Mouse (Mus musculus): ENCODE measurements around the gene Hao2. TPM values are rescaled to one million over a fixed set of nuclear protein-coding genes. Genes with fewer than 3 reads are reported as not detected.

The Hao2 gene
- polyA plus RNA-seq, 1 experiment from 2014 or later, result not detected

DNA sequence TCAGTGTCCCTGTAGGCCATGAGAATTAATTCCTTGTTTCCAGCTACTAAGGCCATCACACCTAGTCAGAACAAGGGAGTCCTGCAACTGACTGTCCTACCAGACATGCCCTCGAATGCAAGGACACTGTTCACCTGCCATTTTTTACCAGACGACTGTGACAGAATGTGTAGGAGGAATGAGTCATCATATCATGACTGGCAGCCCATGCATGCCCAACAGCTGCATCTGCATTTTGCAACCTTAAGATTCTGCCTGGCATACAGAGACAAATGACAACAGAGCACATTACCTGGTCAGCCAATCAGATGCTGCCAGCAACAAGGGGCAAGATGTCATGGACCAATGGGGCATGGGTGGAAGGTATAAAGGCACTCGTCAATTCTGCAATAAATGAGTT lies 27.4 kb upstream of the Hao2 start:
- Histone ChIP-seq H3K4me3 (replicated peaks; ENCODE audit: low read depth, low read length) (no peak overlapping the region), H3K27ac (replicated peaks; ENCODE audit: low read depth, low read length) (no peak overlapping the region), H3K4me1 (ENCODE audit: control insufficient read depth, insufficient read depth, low read length) (no peaks in the 10 kb centered on the region), H3K9me3 (ENCODE audit: control insufficient read depth, low read length) (no peaks in the 10 kb centered on the region), H3K9ac (replicated peaks; ENCODE audit: low read length) (no peak overlapping the region), H3K36me3 (ENCODE audit: control insufficient read depth, insufficient read depth, low read length) (no peaks in the 10 kb centered on the region), H3K27me3 (ENCODE audit: control insufficient read depth, insufficient read depth, low read length) (no peaks in the 10 kb centered on the region), H3K4me2 (ENCODE audit: low read length) (no peak overlapping the region)
- 88% methylated on average over 3 of the region's 3 CpGs for WGBS
- ATAC-seq (ENCODE audit: low FRiP score, low TSS enrichment) (no peak), DNase-seq (no peak)

DNA sequence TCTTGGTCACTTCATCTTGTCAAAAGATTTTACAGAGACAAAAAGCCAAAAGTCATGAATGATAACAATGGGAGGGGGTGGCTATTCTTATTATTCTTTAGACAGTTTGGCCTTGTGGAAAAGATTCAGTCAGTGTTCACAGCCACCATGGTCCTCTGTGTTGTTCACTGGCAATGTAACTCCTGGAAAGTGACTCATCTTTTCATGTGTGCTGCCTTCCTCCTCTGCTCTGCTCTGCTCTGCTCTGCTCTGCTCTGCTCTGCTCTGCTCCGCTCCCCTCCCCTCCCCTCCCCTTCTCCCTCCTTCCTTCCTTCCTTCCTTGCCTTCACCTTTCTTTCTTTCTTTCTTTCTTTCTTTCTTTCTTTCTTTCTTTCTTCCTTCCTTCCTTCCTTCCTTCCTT lies 24.2 kb upstream of the Hao2 start:
- H3K9ac ChIP-seq (replicated peaks; ENCODE audit: low read length), result no peak overlapping the region

DNA sequence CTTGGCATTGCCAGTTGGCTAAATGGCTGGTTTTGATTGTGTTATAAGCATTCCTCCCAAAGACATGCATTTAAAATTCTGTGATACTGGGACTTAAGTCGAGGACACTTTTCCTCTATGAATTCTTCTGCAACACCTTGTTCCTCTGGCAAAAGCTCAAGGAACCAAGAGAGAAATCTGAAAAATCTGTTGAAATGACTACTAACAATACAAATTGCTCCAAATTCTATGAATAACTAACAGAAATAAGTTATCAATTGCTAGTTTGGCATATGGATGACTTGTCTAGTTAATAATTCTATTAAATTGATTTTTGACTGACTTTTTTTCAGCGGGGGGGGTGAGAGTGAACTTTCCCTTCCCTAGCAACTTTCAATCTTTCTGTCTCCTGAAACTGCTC lies 23.8 kb upstream of the Hao2 start:
- WGBS, result 92% methylated on average over 2 of the region's 2 CpGs
- H3K4me2 ChIP-seq (ENCODE audit: low read length), result no peak overlapping the region
- no peaks in the 10 kb centered on the region for H3K9me3 ChIP-seq (ENCODE audit: control insufficient read depth, low read length)
- H3K4me1 ChIP-seq (ENCODE audit: control insufficient read depth, insufficient read depth, low read length), result no peaks in the 10 kb centered on the region
- no peaks in the 10 kb centered on the region for H3K36me3 ChIP-seq (ENCODE audit: control insufficient read depth, insufficient read depth, low read length)
- no peaks in the 10 kb centered on the region for H3K27me3 ChIP-seq (ENCODE audit: control insufficient read depth, insufficient read depth, low read length)
- no peak overlapping the region for H3K27ac ChIP-seq (replicated peaks; ENCODE audit: low read depth, low read length)
- H3K9ac ChIP-seq (replicated peaks; ENCODE audit: low read length), result no peak overlapping the region
- DNase-seq (no peak), ATAC-seq (ENCODE audit: low FRiP score, low TSS enrichment) (no peak)
- no peak overlapping the region for H3K4me3 ChIP-seq (replicated peaks; ENCODE audit: low read depth, low read length)

More for the DNA sequence above, 24.2 kb upstream of the Hao2 start:
- no peaks in the 10 kb centered on the region for H3K9me3 ChIP-seq (ENCODE audit: control insufficient read depth, low read length)
- DNase-seq (no peak), ATAC-seq (ENCODE audit: low FRiP score, low TSS enrichment) (no peak)
- no peaks in the 10 kb centered on the region for H3K4me1 ChIP-seq (ENCODE audit: control insufficient read depth, insufficient read depth, low read length)
- H3K4me2 ChIP-seq (ENCODE audit: low read length), result no peak overlapping the region
- H3K36me3 ChIP-seq (ENCODE audit: control insufficient read depth, insufficient read depth, low read length), result no peaks in the 10 kb centered on the region
- H3K27ac ChIP-seq (replicated peaks; ENCODE audit: low read depth, low read length), result no peak overlapping the region
- WGBS, result 88% methylated on average over 1 of the region's 1 CpGs
- H3K4me3 ChIP-seq (replicated peaks; ENCODE audit: low read depth, low read length), result no peak overlapping the region
- no peaks in the 10 kb centered on the region for H3K27me3 ChIP-seq (ENCODE audit: control insufficient read depth, insufficient read depth, low read length)

DNA sequence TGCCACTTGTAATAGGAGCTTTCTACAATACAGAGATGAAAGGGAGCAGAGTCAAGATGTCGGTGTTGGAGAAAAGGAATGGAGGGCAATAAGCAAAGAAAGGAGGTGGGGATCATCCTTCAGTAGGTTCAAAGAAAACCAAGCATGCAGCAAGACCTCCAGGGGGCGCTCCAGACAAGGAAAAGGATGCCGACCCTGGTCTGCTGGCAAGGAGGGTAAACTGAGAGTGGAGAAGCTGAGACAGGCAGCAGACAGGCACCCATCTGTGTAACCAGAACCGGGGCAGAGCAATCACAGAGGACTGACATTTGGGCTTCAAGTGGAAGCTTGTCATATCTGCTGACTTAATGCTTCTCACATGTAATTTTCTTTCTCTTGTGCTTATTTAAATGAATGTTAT lies 22.6 kb upstream of the Hao2 start:
- under 1% methylated on average over 4 of the region's 4 CpGs for WGBS
- DNase-seq, result peak; percentile 76

DNA sequence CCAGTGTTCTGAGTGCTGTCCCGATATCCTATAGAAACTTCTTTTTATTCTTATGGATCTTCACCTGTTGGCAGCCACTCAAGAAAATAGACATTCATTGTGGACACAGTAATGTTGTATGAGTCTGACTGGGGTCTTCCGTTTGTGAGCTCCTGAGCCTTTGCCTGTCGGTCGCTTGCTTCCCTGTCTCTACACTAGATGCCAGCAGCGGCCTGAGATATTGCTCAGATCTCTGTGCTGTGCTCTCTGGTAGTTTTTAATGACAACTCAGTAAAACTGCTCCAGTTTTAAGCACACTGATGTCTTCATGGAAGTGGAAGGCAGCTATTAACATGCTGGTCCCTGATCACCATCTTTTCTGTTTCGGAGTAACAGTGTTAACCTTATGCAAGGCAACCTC lies 20.6 kb upstream of the Hao2 start:
- peak; percentile 18 for DNase-seq
- H3K4me1 ChIP-seq (ENCODE audit: control insufficient read depth, insufficient read depth, low read length), result no peaks in the 10 kb centered on the region
- 81% methylated on average over 6 of the region's 6 CpGs for WGBS
- H3K36me3 ChIP-seq (ENCODE audit: control insufficient read depth, insufficient read depth, low read length), result no peaks in the 10 kb centered on the region
- no peak overlapping the region for H3K4me3 ChIP-seq (replicated peaks; ENCODE audit: low read depth, low read length)
- H3K9ac ChIP-seq (replicated peaks; ENCODE audit: low read length), result no peak overlapping the region
- no peak overlapping the region for H3K27ac ChIP-seq (replicated peaks; ENCODE audit: low read depth, low read length)
- no peak for ATAC-seq (ENCODE audit: low FRiP score, low TSS enrichment)
- H3K9me3 ChIP-seq (ENCODE audit: control insufficient read depth, low read length), result no peaks in the 10 kb centered on the region
- H3K27me3 ChIP-seq (ENCODE audit: control insufficient read depth, insufficient read depth, low read length), result no peaks in the 10 kb centered on the region
- H3K4me2 ChIP-seq (ENCODE audit: low read length), result no peak overlapping the region

More for the DNA sequence above, 22.6 kb upstream of the Hao2 start:
- no peaks in the 10 kb centered on the region for H3K27me3 ChIP-seq (ENCODE audit: control insufficient read depth, insufficient read depth, low read length)
- H3K4me1 ChIP-seq (ENCODE audit: control insufficient read depth, insufficient read depth, low read length), result no peaks in the 10 kb centered on the region
- H3K27ac ChIP-seq (replicated peaks; ENCODE audit: low read depth, low read length), result no peak overlapping the region
- no peak overlapping the region for H3K4me2 ChIP-seq (ENCODE audit: low read length)
- ATAC-seq (ENCODE audit: low FRiP score, low TSS enrichment), result peak; percentile 53; the same call in 1 of the 2 replicates
- no peak overlapping the region for H3K9ac ChIP-seq (replicated peaks; ENCODE audit: low read length)
- H3K36me3 ChIP-seq (ENCODE audit: control insufficient read depth, insufficient read depth, low read length), result no peaks in the 10 kb centered on the region
- no peak overlapping the region for H3K4me3 ChIP-seq (replicated peaks; ENCODE audit: low read depth, low read length)
- H3K9me3 ChIP-seq (ENCODE audit: control insufficient read depth, low read length), result no peaks in the 10 kb centered on the region

GRCm38 (mm10) chr3:98897606-98898005 lies 4.6 kb upstream of the Hao2 start:
- H3K4me1 ChIP-seq (ENCODE audit: control insufficient read depth, insufficient read depth, low read length), result no peaks in the 10 kb centered on the region
- H3K36me3 ChIP-seq (ENCODE audit: control insufficient read depth, insufficient read depth, low read length), result no peaks in the 10 kb centered on the region
- H3K9ac ChIP-seq (replicated peaks; ENCODE audit: low read length), result no peak overlapping the region
- H3K4me3 ChIP-seq (replicated peaks; ENCODE audit: low read depth, low read length), result no peak overlapping the region
- H3K9me3 ChIP-seq (ENCODE audit: control insufficient read depth, low read length), result no peaks in the 10 kb centered on the region
- no peaks in the 10 kb centered on the region for H3K27me3 ChIP-seq (ENCODE audit: control insufficient read depth, insufficient read depth, low read length)
- 92% methylated on average over 2 of the region's 2 CpGs for WGBS
- H3K27ac ChIP-seq (replicated peaks; ENCODE audit: low read depth, low read length), result no peak overlapping the region
- H3K4me2 ChIP-seq (ENCODE audit: low read length), result no peak overlapping the region
- no peak for DNase-seq
- no peak for ATAC-seq (ENCODE audit: low FRiP score, low TSS enrichment)

- no peak overlapping the region for H3K9ac ChIP-seq (replicated peaks; ENCODE audit: low read length)
- peak; percentile 58; the same call in 1 of the 2 replicates for ATAC-seq (ENCODE audit: low FRiP score, low TSS enrichment)
- H3K9me3 ChIP-seq (ENCODE audit: control insufficient read depth, low read length), result no peaks in the 10 kb centered on the region
- H3K27me3 ChIP-seq (ENCODE audit: control insufficient read depth, insufficient read depth, low read length), result no peaks in the 10 kb centered on the region
- 48% methylated on average over 10 of the region's 10 CpGs for whole genome bisulfite sequencing
- H3K4me2 ChIP-seq (ENCODE audit: low read length), result no peak overlapping the region
- no peak overlapping the region for H3K4me3 ChIP-seq (replicated peaks; ENCODE audit: low read depth, low read length)
- no peak overlapping the region for H3K27ac ChIP-seq (replicated peaks; ENCODE audit: low read depth, low read length)
- DNase-seq, result peak; percentile 83
- no peaks in the 10 kb centered on the region for H3K4me1 ChIP-seq (ENCODE audit: control insufficient read depth, insufficient read depth, low read length)
- H3K36me3 ChIP-seq (ENCODE audit: control insufficient read depth, insufficient read depth, low read length), result no peaks in the 10 kb centered on the region
Observed at GRCm38 (mm10) chr3:98895071-98895601, 2.1 kb upstream of the Hao2 start.

DNA sequence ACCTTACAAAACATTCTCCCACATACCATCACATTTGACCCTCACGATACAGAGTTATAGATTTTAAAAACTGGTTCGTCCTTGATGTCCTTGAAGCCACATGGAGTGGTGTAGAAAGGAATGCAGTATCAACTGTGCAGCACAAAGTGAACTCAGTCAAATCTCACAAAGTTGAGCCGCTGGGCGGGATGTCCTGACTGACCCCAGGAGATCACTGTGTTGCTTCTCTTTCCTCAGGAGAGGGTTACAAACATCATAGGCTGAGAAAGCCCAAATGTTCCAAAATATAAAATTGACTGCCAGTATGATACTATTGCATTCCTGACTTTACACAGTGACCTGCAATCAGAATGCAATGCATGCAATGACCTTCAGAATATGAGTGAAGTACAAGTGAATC lies 2.6 kb downstream of the Hao2 start:
- ATAC-seq (ENCODE audit: low FRiP score, low TSS enrichment), result no peak

DNA sequence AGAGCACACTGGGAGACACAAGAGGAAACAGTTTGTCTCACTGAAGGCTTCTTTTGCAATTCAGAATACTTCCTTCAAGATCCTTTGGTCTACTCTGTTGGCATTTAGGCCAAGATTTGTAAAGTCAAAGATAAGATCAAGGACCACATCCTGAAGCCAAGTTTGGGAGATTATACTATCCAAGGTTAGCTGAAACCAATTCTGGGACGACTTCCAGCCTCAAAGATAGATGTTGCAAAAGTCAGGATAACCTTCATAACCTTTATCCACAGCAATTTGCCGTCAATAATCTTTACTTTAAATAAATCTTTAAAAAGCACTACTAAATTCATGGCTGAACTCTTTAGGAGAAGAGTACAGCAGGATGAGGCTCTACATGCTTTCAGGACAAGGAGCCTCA lies 4.8 kb downstream of the Hao2 start:
- no peaks in the 10 kb centered on the region for H3K4me1 ChIP-seq (ENCODE audit: control insufficient read depth, insufficient read depth, low read length)
- H3K9me3 ChIP-seq (ENCODE audit: control insufficient read depth, low read length), result no peaks in the 10 kb centered on the region
- 83% methylated on average over 2 of the region's 2 CpGs for WGBS
- no peaks in the 10 kb centered on the region for H3K36me3 ChIP-seq (ENCODE audit: control insufficient read depth, insufficient read depth, low read length)
- no peak for DNase-seq
- no peak overlapping the region for H3K4me3 ChIP-seq (replicated peaks; ENCODE audit: low read depth, low read length)
- H3K4me2 ChIP-seq (ENCODE audit: low read length), result no peak overlapping the region
- no peak overlapping the region for H3K27ac ChIP-seq (replicated peaks; ENCODE audit: low read depth, low read length)
- no peaks in the 10 kb centered on the region for H3K27me3 ChIP-seq (ENCODE audit: control insufficient read depth, insufficient read depth, low read length)
- no peak overlapping the region for H3K9ac ChIP-seq (replicated peaks; ENCODE audit: low read length)
- no peak for ATAC-seq (ENCODE audit: low FRiP score, low TSS enrichment)

More for the DNA sequence above, 2.6 kb downstream of the Hao2 start:
- Histone ChIP-seq H3K4me1 (ENCODE audit: control insufficient read depth, insufficient read depth, low read length) (no peaks in the 10 kb centered on the region), H3K27ac (replicated peaks; ENCODE audit: low read depth, low read length) (no peak overlapping the region), H3K9ac (replicated peaks; ENCODE audit: low read length) (no peak overlapping the region), H3K27me3 (ENCODE audit: control insufficient read depth, insufficient read depth, low read length) (no peaks in the 10 kb centered on the region), H3K4me2 (ENCODE audit: low read length) (no peak overlapping the region), H3K36me3 (ENCODE audit: control insufficient read depth, insufficient read depth, low read length) (no peaks in the 10 kb centered on the region), H3K9me3 (ENCODE audit: control insufficient read depth, low read length) (no peaks in the 10 kb centered on the region), H3K4me3 (replicated peaks; ENCODE audit: low read depth, low read length) (no peak overlapping the region)
- WGBS, result 88% methylated on average over 4 of the region's 4 CpGs
- DNase-seq, result no peak
